Mouse (Mus musculus) spleen, adult 2 months (tissue): ENCODE results near the gene Sema3f.
"Not testable (repeated sequence)": the region's sequence is repeated elsewhere in the genome, so short reads cannot be mapped to it uniquely, and the experiment has no call there.

Experiments used
- CTCF ChIP-seq: fragments of 200-500 bp; IDR thresholded peaks from 2 replicates; pipeline ENCODE4 v1.5.1; 2011; ENCODE audit warnings: mild to moderate bottlenecking, inconsistent platforms; ENCODE audit not compliant: insufficient read depth, insufficient read length, insufficient replicate concordance; ENCODE audit errors: extremely low read depth
- POLR2A ChIP-seq: fragments of 200-500 bp; IDR thresholded peaks from 2 replicates; pipeline ENCODE4 v1.6.1; 2011; ENCODE audit warnings: low read depth, low read length, inconsistent platforms

DNA sequence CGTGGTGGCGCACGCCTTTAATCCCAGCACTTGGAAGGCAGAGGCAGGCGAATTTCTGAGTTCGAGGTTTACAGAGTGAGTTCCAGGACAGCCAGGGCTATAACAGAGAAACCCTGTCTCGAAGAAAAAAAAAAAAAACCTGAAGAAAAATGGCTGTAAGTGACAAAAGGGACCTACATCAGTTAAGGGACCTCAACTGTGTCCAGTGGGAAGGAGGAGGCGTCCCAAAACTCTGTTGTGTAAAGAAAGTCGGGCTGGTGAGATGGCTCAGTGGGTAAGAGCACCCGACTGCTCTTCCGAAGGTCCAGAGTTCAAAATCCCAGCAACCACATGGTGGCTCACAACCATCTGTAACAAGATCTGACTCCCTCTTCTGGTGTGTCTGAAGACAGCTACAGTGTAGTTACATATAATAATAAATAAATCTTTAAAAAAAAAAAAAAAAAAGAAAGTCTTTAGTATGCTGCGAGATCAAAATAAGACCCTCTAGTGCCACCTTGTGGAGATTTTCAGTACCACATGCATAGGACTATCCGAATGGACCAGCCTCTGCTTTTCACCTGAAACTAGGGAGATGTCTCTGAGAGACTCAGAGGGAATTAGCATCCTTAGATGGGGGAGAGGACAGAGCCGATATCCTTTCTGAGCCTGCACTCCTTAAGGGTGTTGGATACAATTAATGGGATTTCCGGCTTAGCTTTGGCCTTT is 32.3 kb downstream of the Sema3f start:
- not testable (repeated sequence) for TF ChIP-seq POLR2A
- TF ChIP-seq CTCF: peak; percentile 6; the same call in 1 of the 2 replicates
